Mouse (Mus musculus): ENCODE measurements at regions not wholly inside any gene's neighbourhood (a gene's known extent, or its start where the extent isn't known, plus 50 kb on each side); places are given as distances from the start of the nearest gene placed in this dataset.

DNA sequence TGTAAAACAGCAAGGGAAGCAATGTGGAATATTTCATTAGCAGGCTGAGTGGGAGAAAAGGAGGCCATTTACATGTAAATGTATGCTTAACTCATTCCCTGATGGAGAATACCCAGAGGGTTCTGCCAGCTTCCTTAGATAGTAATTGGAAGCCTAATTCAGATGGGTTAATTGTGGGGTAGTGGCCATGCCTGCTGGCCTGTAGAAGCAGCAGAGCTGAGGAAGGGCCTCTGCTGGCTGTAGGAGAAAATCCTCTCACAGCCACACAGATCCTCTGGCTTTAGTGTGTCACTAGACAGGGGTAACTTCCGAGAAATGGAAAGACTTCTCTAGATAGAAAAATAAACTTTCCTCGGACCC, 1588.7 kb upstream of the Got2 start:
- peak in 1 of 2 experiments; percentile 3 for DNase-seq (ENCODE audit: low spot score in 2 of 2)
- intact Hi-C loops (cut with DNase I), result no loop called here

GRCm38 (mm10) chr8:97476430-97477097, 1588.2 kb upstream of the Got2 start:
- intact Hi-C loops (cut with DNase I), result no loop called here
- no peak for DNase-seq (ENCODE audit: low spot score in 2 of 2)

GRCm38 (mm10) chr8:97473326-97473725, 1585.0 kb upstream of the Got2 start:
- DNase-seq (ENCODE audit: low spot score in 2 of 2), result no peak
- intact Hi-C loops (cut with DNase I), result no loop called here

GRCm38 (mm10) chr8:97461478-97461877, 1573.1 kb upstream of the Got2 start:
- no peak for DNase-seq (ENCODE audit: low spot score in 2 of 2)

GRCm38 (mm10) chr8:97447696-97448095, 1559.3 kb upstream of the Got2 start:
- intact Hi-C loops (cut with DNase I), result no loop called here
- DNase-seq (ENCODE audit: low spot score in 2 of 2), result no peak

More at GRCm38 (mm10) chr8:97461478-97461877, 1573.1 kb upstream of the Got2 start:
- intact Hi-C loops (cut with DNase I), result no loop called here

DNA sequence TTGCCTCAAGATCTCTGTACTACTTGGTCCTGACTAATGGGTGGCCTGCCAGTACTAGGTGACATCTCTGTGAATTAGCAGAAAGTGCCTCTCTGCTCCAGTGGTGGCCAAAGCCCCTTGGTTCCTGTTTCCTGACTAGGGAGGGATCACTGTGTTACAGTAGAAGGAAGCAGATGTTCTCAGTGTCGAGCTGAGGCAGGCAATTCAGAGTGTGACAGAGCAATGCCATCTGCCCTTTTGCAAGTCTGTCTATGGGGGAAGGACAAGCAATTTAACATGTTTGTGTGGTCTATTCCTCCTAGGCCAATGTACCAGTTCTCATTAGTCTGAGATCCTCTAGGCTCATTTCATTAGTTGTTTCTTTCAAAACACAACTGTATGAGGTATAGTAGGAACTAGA, 1553.1 kb upstream of the Got2 start:
- intact Hi-C loops (cut with DNase I), result no loop called here
- DNase-seq (ENCODE audit: low spot score in 2 of 2), result no peak

DNA sequence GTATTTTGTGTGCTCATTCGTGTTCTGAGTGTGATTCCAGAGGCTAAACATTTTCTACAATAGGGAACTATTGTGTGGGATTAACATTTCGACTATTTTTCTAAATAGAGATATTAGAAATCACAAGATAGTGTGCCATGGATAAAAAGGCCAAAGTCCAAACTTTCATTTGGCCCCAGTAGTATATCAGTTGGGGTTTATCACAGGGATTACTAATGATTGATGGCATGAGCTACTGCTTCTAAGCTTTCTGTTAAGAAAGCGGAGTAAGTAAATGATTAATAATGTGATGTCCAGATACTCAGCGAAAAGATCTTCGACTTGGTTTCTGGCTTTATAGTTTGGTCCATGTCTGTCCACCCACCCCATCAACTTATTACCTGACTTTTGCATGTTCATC, 1545.2 kb upstream of the Got2 start:
- intact Hi-C loops (cut with DNase I), result no loop called here
- DNase-seq (ENCODE audit: low spot score in 2 of 2), result no peak

GRCm38 (mm10) chr8:97431467-97431866, 1543.1 kb upstream of the Got2 start:
- no peak for DNase-seq (ENCODE audit: low spot score in 2 of 2)
- intact Hi-C loops (cut with DNase I), result no loop called here

- intact Hi-C loops (cut with DNase I), result no loop called here
- DNase-seq (ENCODE audit: low spot score in 2 of 2), result no peak
These were observed 1534.0 kb upstream of the Got2 start for GRCm38 (mm10) chr8:97422331-97422730.

DNA sequence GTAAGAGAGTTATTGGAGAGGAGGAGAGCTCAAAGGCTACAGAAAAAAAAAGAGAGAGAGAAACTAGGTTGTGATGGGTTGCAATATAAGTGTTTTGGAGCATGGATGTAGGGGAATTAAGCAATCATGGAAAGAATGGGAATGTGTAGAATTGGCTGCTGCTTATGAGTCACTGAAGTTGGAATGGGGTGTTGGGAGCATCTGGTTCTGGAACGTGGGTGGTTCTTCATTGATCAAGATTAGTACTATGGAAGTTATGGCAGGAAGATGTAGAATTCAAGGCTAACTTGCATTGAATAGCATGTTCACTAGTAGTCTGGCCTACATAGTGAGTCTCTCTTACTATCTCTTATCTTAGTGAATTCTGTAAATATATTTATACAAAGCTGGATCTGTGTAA, 1526.4 kb upstream of the Got2 start:
- DNase-seq (ENCODE audit: low spot score in 2 of 2), result peak in 1 of 2 experiments; percentile 35
- intact Hi-C loops (cut with DNase I), result no loop called here

GRCm38 (mm10) chr8:97403308-97403707, 1515.0 kb upstream of the Got2 start:
- DNase-seq (ENCODE audit: low spot score in 2 of 2), result no peak
- intact Hi-C loops (cut with DNase I), result no loop called here

DNA sequence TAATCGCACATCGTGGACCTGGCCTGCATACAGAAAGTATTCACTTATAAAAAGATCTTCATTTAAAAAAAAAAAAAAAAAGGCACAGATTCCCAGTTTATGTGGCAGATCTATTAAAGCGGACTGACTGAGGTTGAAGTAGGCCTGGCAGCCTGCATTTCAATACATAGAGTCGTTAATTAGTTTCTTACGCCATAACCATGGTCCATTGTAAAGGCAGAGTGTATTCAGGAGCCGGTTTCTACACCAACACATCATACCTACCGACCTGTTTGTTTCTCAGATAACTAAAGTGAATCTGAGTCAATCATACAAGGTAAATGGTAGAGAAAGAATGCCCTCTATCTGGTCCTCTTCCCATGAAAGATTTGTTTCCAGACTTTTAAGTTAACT, 1509.0 kb upstream of the Got2 start:
- DNase-seq (ENCODE audit: low spot score in 2 of 2), result no peak
- intact Hi-C loops (cut with DNase I), result no loop called here

DNA sequence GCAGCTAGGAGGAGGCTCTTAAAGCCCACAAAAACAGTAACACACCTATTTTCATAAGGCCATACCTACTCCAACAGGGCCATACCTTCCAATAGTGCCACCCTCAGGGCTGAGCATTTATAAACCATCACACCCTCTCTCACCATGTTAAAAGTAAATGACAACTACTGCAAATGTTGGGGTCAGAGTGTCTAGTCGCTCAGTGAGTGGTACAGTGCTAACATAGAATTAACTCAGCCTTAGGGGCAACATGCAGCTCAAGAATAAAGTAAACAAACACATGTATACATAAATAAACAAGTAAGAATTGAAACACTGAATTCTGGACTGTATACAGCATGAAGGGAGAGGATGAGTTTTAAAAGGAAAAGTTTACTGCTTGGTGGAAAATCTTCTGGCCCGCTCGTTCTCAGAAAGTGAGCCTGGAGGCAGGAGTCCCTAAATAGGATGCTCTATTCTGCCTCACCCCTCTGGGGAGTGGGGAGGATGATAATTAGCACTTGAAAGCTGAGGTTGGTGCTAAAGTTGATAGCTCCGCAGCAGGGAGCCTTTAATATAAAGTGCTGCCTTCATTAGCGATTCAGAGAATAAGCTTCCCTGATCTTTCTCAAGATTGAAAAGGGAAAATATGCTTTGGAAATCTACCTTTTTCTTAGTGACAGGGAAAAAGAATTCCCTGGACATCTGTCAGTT, 1508.4 kb upstream of the Got2 start:
- DNase-seq (ENCODE audit: low spot score in 2 of 2), result no peak
- intact Hi-C loops (cut with DNase I), result no loop called here

DNA sequence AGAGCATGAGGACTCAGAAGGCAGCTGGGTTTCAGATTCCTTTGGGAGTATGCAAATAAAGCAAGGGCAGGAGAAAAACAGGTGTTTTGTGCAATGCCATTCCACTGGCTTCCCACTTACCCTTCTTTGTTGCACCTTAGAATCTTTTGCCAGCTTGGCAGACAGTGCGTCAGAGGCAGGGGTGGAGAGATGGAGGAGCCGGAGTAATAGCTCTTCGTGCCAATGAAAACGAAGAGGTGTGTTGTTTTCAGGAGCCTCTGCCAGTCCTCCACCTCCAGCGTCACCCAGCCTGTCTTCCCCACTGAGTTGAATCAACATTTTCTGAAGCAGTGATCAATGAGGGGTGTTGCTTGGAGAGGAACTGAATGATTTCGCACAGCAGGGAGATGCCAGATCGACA, 1501.3 kb upstream of the Got2 start:
- intact Hi-C loops (cut with DNase I), result no loop called here
- peak; percentile 7 to 34 for DNase-seq (ENCODE audit: low spot score in 2 of 2)

DNA sequence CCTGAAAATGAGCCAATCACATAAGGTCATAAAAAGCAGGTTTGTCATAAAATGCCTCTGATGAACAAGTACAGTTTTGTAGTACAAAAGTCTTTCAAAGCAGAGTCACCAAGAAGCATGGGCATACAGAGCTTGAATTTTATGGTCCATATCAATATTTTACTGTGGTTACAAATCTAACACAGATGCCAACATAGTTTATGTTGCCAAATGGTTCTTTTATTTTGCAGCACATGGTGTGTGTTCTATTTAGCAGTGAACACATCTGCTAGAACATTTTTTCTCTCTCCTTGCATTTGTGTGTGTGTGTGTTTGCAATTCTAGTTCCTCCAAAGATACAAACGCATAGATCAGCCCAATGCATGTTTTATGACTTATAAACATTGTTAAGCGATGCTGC, 1500.8 kb upstream of the Got2 start:
- intact Hi-C loops (cut with DNase I), result no loop called here
- DNase-seq (ENCODE audit: low spot score in 2 of 2), result no peak

GRCm38 (mm10) chr8:97374911-97375771, 1486.8 kb upstream of the Got2 start:
- no peak for DNase-seq (ENCODE audit: low spot score in 2 of 2)
- intact Hi-C loops (cut with DNase I), result no loop called here

DNA sequence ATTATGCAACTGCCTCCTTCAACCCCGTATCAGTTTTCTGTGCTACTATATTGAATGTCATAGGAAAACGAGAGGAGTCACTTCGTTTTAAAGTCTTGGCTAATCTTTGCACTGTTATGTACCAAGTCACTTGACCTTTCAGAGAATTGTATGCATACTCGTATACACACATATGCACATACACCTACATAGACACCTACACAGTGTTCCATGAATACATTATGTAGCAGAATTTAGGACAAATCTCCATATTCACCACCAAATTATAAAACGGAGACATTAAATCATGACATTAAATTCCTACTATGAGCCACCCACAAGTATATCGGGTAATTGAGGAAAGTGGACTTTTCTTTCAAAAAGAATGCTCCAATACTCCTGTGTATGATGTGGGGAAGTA, 1458.3 kb upstream of the Got2 start:
- peak in 1 of 2 experiments; percentile 69 for DNase-seq (ENCODE audit: low spot score in 2 of 2)
- intact Hi-C loops (cut with DNase I), result loop anchor here (1.0 kb wide), 1 partner anchor 1194 kb away; no protein-coding TSS in a partner anchor

GRCm38 (mm10) chr8:97315497-97315896, 1427.2 kb upstream of the Got2 start:
- no peak for DNase-seq (ENCODE audit: low spot score in 2 of 2)
- intact Hi-C loops (cut with DNase I), result no loop called here

DNA sequence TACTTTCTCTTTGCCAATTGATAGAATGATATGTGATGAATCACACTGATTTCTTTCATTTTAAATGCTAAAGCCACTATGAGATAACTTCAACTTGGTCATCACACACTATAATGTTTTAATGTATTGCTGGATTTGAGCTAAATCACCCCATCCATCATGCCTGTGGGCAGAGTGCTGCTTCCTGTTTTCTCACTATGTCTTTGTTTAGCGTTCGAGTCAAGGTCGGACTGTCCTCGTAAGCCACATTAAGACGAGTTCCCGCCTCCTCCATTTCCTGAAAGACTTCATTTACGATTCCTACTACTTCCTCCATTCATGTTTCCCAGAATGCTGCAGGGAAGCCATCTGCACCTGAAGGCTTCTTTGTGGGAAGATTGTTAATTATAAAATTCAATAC, 1420.0 kb upstream of the Got2 start:
- intact Hi-C loops (cut with DNase I), result no loop called here

GRCm38 (mm10) chr8:97270582-97270981, 1382.2 kb upstream of the Got2 start:
- intact Hi-C loops (cut with DNase I), result no loop called here
- DNase-seq (ENCODE audit: low spot score in 2 of 2), result no peak

More for the DNA sequence above, 1420.0 kb upstream of the Got2 start:
- DNase-seq (ENCODE audit: low spot score in 2 of 2), result no peak

DNA sequence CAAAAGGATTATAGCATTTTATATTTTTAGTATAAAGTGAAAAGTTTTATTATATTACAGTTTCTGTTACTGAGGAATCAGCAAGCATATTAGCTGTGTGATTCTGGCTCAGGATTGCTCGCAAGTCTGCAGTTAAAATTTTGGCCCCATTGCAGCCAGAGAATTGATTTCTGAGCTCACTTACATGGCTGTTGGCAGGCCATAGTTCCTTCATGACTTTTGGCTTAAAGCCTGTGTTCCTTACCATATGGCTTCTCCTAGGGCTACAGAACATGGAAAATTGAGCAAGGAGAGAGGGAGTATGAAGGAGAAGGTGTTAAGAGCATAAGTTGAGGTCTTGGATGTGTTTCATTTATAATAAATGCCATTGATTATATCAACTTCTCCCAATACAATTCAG, 1372.6 kb upstream of the Got2 start:
- intact Hi-C loops (cut with DNase I), result no loop called here

More for the DNA sequence above, 1372.6 kb upstream of the Got2 start:
- no peak for DNase-seq (ENCODE audit: low spot score in 2 of 2)
